Mouse (Mus musculus) urinary bladder, adult 18-20 months (tissue): Measurements from ENCODE around the gene Rbm18.
"Not testable (repeated sequence)": the region's sequence is repeated elsewhere in the genome, so short reads cannot be mapped to it uniquely, and the experiment has no call there.

ENCODE experiments used
- DNase-seq, 2 experiments: peaks; one replicate each; pipeline ENCODE4 v3.0.0; 2022; ENCODE audit warnings: low spot score in 2 of 2, mixed read lengths in 2 of 2

Rbm18 gene

GRCm38 (mm10) chr2:36136300-36136941 lies at the start of gene Rbm18, which contains the start of gene Mrrf:
TSS of gene Rbm18 (minus strand) at chr2:36136773.
TSS of gene Mrrf (plus strand) at chr2:36136389.
- DNase-seq: peak; percentile 87 to 92

GRCm38 (mm10) chr2:36184876-36185275 lies 48.3 kb upstream of the Rbm18 start:
- no peak for DNase-seq

- no peak for DNase-seq
Observed at GRCm38 (mm10) chr2:36184192-36184591, 47.6 kb upstream of the Rbm18 start.

GRCm38 (mm10) chr2:36183278-36183677 lies 46.7 kb upstream of the Rbm18 start:
- DNase-seq: no peak

- not testable (repeated sequence) for DNase-seq
Observed at GRCm38 (mm10) chr2:36181587-36182368, 45.2 kb upstream of the Rbm18 start.

- no peak for DNase-seq
Observed at GRCm38 (mm10) chr2:36179487-36179886, 42.9 kb upstream of the Rbm18 start.

GRCm38 (mm10) chr2:36172574-36172973 lies 36.0 kb upstream of the Rbm18 start:
- no peak for DNase-seq

- no peak for DNase-seq
Observed at GRCm38 (mm10) chr2:36172136-36172535, 35.6 kb upstream of the Rbm18 start.

- DNase-seq: no peak
Observed at GRCm38 (mm10) chr2:36169176-36169575, 32.6 kb upstream of the Rbm18 start.

- DNase-seq: no peak
Observed at GRCm38 (mm10) chr2:36167990-36168618, 31.5 kb upstream of the Rbm18 start.

GRCm38 (mm10) chr2:36159336-36159735 lies 22.8 kb upstream of the Rbm18 start:
- no peak for DNase-seq

GRCm38 (mm10) chr2:36157461-36157860 lies 20.9 kb upstream of the Rbm18 start:
- no peak for DNase-seq

GRCm38 (mm10) chr2:36152401-36152800 lies 15.8 kb upstream of the Rbm18 start:
- DNase-seq: not testable (repeated sequence)

GRCm38 (mm10) chr2:36148876-36149365 lies 12.3 kb upstream of the Rbm18 start:
- DNase-seq: no peak

GRCm38 (mm10) chr2:36139096-36139495 lies 2.5 kb upstream of the Rbm18 start:
- no peak for DNase-seq

- DNase-seq: no peak
Observed at GRCm38 (mm10) chr2:36135887-36136286, 686 bp downstream of the Rbm18 start.

- DNase-seq: no peak
Observed at GRCm38 (mm10) chr2:36129051-36129450, 7.5 kb downstream of the Rbm18 start.

- DNase-seq: no peak
Observed at GRCm38 (mm10) chr2:36127973-36128372, 8.6 kb downstream of the Rbm18 start.

GRCm38 (mm10) chr2:36126795-36127429 lies 9.7 kb downstream of the Rbm18 start:
- DNase-seq: no peak

- no peak for DNase-seq
Observed at GRCm38 (mm10) chr2:36112632-36113031, 23.9 kb downstream of the Rbm18 start.

- no peak for DNase-seq
Observed at GRCm38 (mm10) chr2:36108615-36109014, 28.0 kb downstream of the Rbm18 start.
